Mouse (Mus musculus) adrenal gland, adult (tissue): ENCODE data around the gene Tmem265.

ENCODE experiments used
- DNase-seq, 2 experiments: peaks; one replicate each; pipeline ENCODE4 v3.0.0; 2022 to 2023; ENCODE audit warnings: low spot score in 1 of 2; ENCODE audit not compliant: inconsistent age in 2 of 2

Tmem265 gene

GRCm38 (mm10) chr7:127561340-127561858, at the start of gene Tmem265:
Gene Tmem265 (plus strand): TSS chr7:127561390.
- no peak for DNase-seq

GRCm38 (mm10) chr7:127511808-127512230, 49.4 kb upstream of the Tmem265 start, which contains the start of gene Srcap:
Gene Srcap (plus strand): TSS chr7:127511983.
- DNase-seq, result peak; percentile 97 to 98

- DNase-seq, result peak; percentile 95 to 98
Observed at GRCm38 (mm10) chr7:127512231-127513015, 48.8 kb upstream of the Tmem265 start.

DNA sequence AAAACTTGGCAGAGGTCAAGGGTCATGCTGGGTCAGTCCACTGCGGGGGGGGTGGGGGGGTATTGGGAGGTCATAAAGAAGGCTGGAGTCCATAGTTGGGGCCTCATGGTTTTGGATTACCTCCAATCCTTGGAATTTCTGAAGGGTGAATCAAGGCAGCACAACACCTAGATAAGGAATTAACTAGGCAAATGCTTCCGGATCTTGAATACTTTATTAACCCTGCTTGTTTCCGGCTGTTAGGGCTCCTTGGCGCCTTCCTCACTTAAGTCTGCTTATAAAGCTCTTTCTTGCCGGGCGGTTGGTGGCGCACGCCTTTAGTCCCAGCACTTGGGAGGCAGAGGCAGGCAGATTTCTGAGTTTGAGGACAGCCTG, 48.2 kb upstream of the Tmem265 start:
- DNase-seq, result peak in 1 of 2 experiments; percentile 45

DNA sequence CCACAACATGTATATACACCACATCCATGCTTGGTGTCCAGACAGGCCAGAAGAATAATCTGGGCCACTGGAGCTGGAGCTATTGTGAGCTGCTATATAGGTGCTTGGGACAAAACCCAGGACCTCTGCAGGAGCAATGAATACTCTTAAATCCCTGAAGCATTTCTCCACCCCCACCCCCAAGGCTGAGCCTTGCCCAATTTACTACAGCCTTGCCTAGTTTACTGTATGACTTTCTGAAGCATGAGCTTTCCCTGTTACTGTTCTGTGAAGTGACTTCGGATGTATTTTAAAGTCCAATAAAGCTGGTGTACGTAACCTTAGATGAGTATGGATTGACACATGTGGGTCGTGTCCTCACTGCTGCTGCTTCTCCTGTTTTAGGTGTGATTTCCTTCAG, 47.4 kb upstream of the Tmem265 start:
- DNase-seq, result peak; percentile 24 to 79

GRCm38 (mm10) chr7:127515846-127516245, 45.3 kb upstream of the Tmem265 start:
- no peak for DNase-seq

GRCm38 (mm10) chr7:127516344-127516743, 44.8 kb upstream of the Tmem265 start:
- no peak for DNase-seq

GRCm38 (mm10) chr7:127519284-127519683, 41.9 kb upstream of the Tmem265 start, which contains the start of gene Gm42715:
Gene Gm42715 (plus strand): TSS chr7:127519584.
- no peak for DNase-seq

GRCm38 (mm10) chr7:127541671-127542070, 19.5 kb upstream of the Tmem265 start:
- DNase-seq, result no peak

GRCm38 (mm10) chr7:127549116-127549835, 11.9 kb upstream of the Tmem265 start:
- peak in 1 of 2 experiments; percentile 60 for DNase-seq

GRCm38 (mm10) chr7:127551558-127551957, 9.6 kb upstream of the Tmem265 start:
- DNase-seq, result no peak

- DNase-seq, result no peak
Observed at GRCm38 (mm10) chr7:127560580-127560979, 610 bp upstream of the Tmem265 start.

DNA sequence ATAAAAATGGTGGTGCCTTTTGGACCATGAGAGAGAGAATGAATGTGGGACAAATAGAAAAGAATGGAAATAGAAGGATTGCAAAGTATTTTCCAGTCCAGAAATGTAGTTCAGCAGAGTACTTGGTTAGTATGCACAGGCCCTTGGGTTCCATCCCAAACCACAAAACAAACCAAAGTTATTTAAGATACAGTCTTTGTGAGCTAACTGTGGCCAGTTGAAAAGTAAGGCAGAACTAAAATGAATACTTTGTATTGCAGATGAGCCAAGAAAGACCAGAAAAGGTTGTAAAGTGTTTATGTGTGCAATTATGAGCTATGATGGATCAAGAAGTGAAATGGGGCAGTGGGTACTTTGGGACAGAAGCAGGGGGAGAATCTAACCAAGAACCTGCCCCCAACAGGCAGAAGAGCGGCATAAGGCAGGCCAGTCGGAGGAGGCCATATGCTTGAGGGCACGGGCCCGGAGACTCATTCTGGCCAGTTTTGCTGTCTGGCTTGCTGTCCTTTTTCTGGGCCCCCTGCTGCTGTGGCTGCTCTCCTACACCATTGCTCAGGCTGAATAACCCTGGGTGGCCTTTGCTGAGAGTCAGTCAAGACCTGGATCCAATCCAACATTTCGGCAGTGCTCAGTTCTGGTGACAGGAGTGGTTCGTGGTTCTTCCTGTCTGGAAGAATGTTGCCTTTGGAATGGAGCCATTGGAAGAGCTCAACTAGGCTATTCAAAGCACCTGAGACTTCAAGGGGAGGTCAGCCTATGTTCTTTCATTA, 3.4 kb downstream of the Tmem265 start:
- DNase-seq, result peak; percentile 59 to 82

DNA sequence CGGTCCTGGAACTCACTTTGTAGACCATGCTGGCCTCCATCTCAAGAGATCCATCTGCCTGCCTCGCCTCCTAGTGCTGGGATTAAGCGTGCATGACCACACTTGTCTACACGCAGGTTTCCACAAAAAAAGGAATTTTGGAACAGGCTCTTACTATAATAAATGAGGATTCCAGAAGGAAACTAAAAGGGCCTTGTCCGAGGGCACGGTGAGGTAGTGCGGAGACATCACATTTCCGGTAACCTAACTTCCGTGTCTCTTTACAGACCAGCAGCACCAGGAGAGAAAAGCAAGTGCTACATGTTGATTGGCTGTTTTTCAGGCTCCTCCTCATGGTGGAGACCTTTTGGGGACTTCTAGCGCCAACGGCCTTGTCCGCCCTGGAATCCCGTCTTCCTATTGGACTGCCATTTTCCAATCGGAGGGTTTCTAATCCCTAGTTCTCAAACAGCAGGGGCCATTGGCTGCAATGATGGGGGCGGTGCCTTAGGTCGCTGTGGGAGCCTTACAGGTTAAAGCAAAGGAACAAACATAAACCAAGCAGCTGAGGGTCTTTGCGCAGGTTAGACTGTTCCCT, 11.8 kb downstream of the Tmem265 start, which contains the start of gene Phkg2:
TSS of gene Phkg2 (plus strand) at position 446 of the 577 bp plus-strand sequence.
- peak; percentile 94 to 98 for DNase-seq

- peak; percentile 37 to 71 for DNase-seq
Observed at GRCm38 (mm10) chr7:127573503-127574008, 12.4 kb downstream of the Tmem265 start.

DNA sequence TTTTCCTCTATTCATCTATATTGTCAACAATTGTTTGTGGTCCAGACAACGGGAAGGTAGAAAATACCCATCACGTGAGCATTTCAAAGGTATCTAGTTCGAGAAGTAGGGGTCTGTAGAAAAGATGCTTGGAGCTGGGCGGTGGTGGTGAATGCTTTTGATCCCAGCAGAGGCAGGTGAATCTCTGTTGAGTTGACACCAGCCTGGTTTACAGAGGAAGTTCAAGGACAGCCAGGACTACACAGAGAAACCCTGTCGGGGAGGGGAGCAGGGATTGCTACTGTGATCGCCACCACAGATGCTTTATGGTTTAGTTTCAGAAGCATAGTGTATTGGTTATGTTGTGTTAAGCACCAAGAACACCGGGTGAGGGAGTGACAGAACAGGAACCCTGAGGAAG, 12.9 kb downstream of the Tmem265 start:
- DNase-seq, result no peak

- DNase-seq, result no peak
Observed at GRCm38 (mm10) chr7:127583260-127583659, 22.1 kb downstream of the Tmem265 start.

- no peak for DNase-seq
Observed at GRCm38 (mm10) chr7:127585031-127585430, 23.8 kb downstream of the Tmem265 start.

DNA sequence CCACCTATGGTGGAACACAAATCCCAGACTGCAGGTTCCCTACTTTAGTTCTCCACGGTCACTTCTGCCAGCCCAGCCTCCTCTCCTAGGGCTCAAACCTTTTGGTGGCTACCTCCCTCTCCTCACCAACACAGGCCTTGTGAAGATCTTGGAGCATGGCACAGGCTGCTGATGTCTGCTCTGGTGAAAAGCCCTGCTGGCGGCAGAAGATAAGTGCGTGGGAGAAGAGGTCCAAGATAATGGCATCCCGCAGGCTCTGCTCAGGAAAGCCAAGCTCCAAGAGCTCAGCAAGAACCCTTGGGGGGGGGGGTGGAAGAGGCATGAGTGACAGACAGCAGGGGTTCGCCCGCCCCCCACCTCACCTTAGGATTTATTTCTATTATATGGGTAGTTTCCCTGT, 25.0 kb downstream of the Tmem265 start:
- DNase-seq, result no peak

DNA sequence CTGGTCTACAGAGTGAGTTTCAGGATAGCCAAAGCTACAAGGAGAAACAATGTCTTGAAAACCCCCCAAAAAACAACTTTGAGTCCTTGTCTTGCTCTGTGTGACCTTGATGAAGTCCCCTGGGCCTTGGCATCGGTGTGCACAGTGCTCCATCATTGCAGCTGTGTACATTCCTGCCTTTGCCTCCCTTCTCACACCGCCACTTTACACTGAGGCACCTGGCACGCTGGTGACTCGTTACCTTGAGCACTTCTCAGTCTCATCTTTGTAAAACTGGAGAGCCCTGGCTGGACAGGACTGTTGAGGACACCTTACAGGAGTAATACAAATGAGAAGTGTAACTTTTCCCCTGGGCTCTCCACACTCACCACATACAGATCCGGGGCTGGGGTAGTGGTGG, 26.0 kb downstream of the Tmem265 start:
- DNase-seq, result no peak
